Mouse (Mus musculus) heart, adult 9 months (tissue): ENCODE measurements at regions not wholly inside any gene's neighbourhood (a gene's known extent, or its start where the extent isn't known, plus 50 kb on each side); places are given as distances from the start of the nearest gene placed in this dataset.

Experiments used
- DNase-seq, 2 experiments: peaks; one replicate each; pipeline ENCODE4 v3.0.0; 2022; ENCODE audit warnings: low spot score in 2 of 2

DNA sequence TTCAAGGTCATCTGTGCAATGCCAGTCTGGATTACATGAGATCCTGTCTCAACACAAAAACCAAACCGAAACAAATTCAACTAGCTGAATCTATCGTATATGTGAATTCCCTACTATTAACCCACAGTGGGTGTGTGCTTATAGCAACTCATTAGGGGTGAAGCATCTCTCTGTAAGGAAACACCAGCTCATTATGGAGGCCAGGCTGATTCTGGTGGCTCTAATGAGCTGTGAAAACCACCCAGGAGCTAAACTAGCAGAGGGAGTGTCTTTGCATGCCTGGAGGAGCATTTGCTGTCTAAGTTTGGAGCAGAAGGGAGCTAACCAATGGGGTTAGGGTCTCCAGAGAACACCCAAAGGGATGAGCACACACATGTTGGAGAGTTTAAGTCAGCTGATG, 54.1 kb upstream of the Adamts2 start:
- DNase-seq: no peak

DNA sequence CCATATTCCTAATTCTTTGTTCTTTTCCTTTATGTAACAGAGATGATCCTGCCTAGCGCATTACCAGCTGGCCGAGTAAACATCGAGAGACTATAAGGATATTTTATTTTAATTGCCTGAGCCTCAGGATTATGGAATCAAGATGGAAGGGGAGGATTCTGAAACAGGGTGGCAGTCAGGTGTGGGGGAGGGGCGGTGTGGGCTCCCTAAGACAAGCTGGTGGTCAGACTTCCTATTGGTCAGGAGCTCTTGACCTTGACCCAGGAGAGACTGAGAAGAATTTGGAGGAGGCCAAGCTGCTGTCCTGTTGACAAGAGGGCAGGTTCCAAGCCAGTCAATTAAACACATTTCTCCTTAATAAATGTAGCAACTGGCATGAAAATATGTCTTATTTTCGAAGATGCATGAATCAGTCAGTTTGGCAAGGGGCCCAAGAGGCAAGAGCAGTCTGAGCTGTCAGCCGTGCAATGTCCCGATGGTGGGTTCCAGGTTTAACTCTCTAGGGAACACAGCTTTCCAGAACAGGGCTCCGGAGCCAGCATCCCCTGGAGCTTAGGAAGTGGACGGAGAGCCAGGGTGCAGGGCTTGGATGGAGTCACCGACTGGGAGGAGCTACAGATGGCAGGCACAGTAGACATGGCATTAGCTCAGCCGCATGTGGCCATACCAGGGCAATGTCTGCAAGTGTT, 55.3 kb upstream of the Adamts2 start:
- DNase-seq: peak; percentile 14 to 46

DNA sequence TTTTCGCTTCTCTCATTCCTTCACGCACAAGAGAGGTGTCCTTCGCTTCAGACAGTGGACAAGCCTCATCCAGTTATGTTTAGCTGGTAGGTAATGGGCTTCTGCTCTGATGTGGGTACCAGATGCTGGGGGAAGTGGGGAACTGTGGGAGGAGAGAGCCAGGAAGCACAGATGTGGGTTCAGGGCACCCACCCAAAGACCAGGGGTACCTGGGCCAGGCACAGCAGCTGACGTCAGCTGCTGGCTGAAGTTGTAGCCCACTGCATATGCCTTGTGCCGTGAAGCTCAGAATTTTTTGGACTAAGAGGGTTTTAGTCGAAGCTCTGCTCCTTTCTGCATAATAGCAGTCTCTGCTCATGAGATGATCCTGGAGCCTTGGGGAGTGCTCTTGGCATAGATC, 56.5 kb upstream of the Adamts2 start:
- no peak for DNase-seq

DNA sequence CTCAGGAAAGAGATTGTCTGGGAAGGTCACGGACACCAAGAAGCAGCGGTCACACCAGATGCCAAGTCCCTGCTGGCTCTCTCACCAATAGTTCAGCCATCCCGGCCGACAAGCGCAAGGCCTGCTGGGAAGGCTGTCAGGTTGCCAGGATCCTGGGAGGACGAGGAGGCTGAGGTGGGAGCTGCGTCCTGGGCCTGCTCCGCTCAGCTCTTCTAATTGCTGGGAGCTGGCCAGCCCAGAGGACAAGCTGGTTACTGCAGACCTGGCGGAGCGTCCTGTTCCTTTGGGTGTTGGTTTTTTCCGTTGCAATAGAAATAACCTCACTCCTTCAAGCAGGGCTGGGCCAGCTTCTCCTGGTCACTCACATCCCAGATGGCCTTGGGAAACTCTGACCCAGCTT, 61.7 kb upstream of the Adamts2 start:
- peak; percentile 24 to 43 for DNase-seq

DNA sequence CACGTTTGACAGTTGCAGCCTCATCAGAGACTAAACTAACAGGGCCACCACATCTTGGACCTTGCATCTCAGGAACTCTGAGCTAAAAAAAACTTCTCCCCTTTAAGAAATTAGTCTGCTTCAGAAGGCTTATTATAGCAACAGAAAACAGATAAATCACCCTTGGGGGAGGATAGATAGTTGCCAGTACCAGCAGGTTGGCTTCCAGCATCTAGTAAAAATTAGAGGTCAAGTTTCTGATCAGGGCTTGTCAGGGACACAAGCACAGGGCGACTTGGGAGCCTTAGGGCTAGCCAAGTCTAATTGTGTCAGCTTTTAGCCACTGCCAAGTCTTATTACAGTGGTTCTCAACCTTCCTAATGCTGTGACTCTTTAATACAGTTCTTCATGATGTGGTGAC, 67.6 kb upstream of the Adamts2 start:
- DNase-seq: no peak

DNA sequence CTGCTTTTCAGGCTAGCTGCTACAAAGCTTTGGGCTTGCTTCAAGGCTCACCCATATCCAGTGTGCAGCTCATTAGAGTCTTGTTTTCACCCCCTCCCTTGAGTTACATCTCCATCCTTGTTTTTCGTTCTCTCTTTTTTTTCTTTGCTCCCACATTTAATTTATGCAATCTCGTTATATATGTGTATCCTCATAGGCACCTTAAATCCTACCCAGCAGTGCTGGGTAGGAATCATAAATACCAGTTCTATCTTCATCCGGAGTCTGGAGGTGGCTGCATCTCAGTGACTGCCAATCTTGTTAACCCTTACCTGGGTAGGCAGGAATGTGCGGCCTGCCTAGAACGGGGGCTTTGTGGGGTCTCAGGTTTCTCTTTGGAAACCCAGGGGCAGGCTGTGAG, 74.0 kb upstream of the Adamts2 start:
- no peak for DNase-seq

DNA sequence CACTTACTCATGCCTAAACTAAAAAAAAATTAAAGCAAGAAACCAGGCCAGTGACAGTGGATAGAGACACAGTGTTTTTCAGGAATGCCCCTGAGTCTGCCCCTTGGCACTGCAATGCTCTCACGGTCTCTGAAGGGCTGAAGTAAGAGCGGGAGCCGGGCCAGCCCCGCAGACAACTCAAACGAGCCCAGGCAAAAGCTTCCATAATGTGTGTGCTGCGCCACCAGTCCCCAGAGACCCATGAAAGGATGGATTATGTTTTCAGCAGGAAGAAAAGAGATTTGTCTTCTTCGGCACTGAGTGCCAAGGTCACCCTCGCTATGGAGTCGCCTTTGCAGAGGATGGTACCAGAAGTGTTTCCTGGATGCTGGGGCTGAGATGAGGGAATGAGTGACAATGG, 81.7 kb upstream of the Adamts2 start:
- DNase-seq: no peak

DNA sequence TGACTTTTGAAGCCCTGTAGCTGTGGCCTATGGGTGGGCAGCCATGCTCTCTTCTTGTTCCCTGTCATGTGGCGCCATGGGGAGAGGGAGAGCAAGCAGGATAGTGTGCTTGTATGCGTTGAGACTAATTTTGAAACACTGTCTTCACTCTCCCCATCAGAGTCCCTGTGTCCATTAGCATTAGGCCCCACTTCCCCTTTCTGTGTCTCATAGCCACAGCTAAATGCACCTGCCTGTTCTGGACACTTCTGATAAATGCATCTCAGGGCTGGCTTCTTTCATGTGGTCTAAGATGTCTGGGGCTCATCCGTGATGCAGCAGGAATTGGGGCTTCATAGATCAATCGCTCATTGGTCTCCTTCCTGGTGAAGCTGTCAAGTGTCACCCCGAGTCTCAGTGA, 77.0 kb upstream of the Rufy1 start:
- no peak for DNase-seq

DNA sequence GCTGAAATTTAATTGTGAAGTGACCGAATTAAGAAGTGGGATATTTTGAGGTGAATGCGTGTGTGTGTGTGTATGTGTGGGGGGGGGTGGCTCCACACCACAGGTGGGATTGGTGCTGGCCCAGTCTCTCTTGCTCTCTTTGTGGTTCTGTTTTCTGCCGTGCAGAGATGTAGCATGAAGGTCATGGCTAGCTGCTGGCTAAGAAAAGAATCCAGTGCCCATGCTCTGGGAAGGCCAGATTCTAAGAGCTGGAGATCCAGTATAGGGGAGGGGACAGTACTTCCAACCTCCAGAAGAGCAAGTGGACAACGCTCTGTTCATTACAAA, 76.5 kb upstream of the Rufy1 start:
- no peak for DNase-seq

DNA sequence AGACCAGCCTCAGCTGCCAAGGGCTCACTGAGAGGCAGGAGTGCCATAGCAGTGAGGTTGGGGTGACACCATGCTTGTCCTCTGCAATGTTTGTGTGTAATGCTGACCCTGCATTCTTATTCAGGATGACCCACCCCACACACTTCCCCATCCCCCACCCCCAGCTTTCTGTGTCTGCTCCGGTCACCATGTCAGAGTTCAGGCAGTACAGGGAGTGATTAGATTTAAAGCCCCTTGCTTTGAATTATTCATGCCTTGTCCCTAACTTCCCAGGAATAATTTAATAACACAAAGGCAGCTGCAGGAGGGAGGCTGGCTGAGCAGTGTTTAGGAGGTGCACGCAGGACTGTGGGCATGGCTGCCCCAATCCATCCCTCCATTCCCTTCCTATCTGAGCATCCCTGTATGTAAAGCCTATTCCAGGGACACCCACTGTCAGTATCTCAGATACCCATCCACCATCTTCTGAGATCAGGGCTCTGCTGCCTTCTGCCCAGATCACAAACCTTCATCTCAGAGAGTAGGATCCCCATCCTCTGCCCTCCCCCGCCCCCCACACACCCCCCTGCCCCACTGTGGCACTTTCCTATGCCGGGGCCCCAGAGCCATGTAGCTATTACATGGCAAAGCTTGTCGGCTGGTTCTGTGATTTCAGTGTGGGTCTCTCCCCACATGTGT, 76.0 kb upstream of the Rufy1 start:
- DNase-seq: no peak

DNA sequence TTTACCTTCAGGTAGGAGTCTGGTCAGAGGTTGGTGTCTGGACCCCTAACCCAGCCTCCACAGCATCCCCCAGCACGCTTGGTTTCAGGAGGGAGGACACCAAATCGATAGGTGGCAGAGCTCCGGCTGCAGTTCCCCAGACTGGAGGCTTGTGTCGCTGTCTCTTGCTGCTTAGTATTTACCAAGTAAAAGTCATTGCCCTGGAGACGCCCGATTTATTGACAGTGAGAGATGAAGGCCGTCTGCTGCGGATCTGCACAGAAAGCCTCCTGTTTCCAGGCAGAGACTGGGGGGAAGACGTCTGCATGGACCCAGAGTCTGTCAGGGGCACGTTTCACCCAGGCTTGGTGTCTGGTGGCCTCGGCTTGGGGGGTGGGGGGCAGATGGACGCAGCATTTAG, 70.4 kb upstream of the Rufy1 start:
- DNase-seq: no peak

DNA sequence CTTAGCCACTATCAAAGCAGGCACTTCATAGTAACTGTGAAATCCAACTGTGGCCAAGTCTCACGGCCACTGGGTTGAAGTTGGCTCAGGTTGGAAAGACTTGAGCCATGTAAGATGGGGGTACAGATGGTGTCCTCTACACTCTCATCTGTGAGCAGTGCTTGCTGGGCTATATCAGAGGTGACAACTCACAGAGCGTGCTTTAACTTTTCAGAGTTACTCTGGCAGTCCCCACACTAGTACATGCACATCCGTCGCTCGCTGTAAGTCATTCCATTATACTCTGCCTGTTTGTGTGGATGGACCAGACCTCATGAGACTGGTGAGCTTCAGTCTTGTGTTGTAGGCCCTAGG, 62.2 kb upstream of the Rufy1 start:
- DNase-seq: no peak

DNA sequence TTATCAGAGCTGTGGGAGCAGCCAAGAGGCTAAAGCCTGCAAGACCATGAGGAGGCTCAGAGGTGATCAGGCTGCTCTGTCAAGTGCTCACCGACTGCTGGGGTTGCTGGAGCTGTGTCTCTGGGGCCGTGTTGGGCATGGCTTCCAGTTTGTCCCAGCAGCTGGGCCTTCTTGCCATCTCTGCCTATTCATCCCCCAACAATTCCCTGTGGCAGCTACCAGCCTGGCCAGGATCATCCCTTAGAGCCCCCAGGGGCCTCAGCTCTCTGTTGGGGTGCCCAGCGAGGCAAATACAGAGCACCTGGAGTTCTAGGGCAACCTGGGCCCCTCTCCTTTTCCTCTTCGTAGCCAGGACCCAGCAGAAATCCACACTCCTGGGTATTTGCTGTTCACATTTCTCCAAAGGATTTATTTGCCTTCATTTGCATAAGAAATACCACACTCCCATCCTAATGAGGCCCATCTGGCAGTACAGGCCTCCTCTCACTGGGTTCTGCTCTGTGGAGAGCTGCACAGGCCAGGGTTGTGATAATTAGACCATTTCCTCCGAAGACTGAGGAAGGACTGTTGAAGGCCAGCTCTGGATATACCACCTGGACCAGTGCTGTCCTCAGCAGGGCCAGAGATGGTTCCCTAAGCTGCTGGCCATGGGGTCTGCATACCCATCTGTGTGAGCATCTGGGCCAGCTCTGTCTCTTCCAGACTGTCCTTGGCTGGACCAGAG, 61.6 kb upstream of the Rufy1 start:
- DNase-seq: no peak

DNA sequence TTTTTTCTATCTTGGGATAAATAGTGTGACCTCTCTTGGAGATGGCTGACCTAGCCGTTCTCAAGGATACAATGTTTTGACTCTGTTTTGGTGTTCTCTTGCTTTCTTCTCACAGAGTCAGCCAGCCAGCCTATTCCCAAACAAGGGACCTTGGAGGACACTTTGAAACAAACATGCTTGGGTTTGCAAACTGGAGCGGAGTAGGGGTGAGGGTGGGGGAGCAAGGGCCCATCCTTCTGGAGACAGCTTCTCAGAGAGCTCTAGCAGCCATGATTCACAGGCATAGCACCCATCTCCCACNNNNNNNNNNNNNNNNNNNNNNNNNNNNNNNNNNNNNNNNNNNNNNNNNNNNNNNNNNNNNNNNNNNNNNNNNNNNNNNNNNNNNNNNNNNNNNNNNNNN, 52.9 kb upstream of the Rufy1 start:
- DNase-seq: no peak

DNA sequence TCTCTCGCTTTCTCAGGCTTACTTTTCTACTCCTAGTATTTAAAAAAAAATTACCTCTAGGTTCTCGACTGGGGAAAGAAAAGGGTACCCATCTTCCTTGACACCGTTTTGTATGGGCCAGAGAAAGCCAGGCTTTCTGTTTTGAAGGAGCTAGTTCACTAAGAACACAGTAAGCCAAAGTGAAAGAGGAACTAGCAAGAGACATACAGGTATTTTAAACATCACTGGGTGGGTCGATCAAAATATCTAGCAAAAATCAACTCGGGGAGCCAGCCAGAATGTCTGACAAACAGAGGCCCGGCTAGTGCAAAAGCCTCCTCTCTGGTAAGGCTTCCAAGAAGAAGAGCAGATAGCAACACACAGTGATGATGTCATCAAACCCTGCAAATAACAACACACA, 52.2 kb upstream of the Rufy1 start:
- DNase-seq: no peak

DNA sequence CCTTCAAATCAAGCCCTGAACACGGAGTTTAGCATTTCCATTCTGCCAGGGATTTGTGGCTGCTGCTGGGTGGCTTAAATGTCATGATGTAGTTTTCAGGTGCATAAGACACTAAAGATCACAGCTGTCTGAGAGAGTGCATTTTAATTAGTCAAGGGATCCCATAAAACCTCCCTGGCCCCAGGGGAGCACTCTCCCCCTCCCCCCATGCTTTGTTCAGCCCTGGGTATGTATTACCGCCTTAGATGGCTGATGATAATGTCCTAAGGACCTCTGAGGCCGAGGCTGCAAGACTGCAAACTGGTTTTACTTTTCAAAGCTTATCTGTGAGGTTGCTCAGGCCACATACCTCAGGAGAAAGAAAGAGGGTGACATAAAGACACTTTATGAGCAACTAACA, 51.7 kb upstream of the Rufy1 start:
- DNase-seq: no peak
